Mouse (Mus musculus) C2C12 (cell line): ENCODE data around the gene Ssh2.

Source experiments
- CEBPB ChIP-seq: IDR thresholded peaks from one replicate; pipeline ENCODE4 v1.6.1; 2011; ENCODE audit warnings: low read depth, mild to moderate bottlenecking, control low read depth, moderate library complexity
- CTCF ChIP-seq: IDR thresholded peaks from one replicate; pipeline ENCODE4 v1.5.1; 2011; ENCODE audit not compliant: control insufficient read depth, insufficient read depth, insufficient read length
- MAX ChIP-seq: IDR thresholded peaks from one replicate; pipeline ENCODE4 v1.6.1; 2011; ENCODE audit warnings: mild to moderate bottlenecking, control low read depth
- MYOD1 ChIP-seq: IDR thresholded peaks from one replicate; pipeline ENCODE4 v1.6.1; 2011; ENCODE audit warnings: low read depth; ENCODE audit not compliant: control insufficient read depth, insufficient read length
- USF1 ChIP-seq: IDR thresholded peaks from one replicate; pipeline ENCODE4 v1.6.1; 2011; ENCODE audit warnings: low read depth, mild to moderate bottlenecking, control low read depth, moderate library complexity

DNA sequence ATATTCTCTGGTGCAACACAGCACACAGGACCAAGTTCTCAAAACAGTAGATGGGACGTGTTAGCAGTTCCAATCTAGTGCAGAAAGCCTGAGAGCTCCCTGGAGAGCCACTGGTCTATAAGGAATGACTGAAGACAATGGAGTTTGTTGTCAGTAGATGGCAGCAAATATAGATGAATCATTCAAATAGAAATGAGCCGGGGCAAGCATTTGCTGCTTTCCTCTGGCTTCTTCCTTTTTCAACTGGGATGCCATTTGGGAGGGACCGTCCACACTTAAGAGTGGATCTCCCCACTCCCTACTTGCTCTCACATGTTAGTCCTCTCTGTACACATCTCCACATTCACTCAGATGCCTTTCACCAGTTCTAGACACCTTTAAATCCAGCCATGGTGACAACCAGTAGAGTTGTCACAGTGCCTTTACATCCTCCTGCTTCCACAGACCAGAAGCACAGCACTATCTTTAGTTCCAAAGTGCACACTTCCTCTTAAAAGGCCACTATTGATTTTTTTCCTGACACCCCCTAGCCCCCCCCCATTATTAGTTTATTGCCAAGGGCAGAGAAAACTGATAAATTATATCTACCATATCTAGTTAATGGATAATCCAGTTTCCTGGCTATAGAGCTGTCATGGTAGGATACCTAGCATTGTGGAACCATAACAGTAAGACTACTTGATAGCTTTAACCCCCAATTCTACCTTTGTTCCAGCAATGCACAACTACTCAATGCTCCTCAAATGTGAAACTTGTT, 101.8 kb downstream of the Ssh2 start:
- TF ChIP-seq CTCF (no peak), MAX (no peak), CEBPB (no peak), MYOD1 (no peak), USF1 (no peak)
